Mouse (Mus musculus) liver, embryonic 13.5 days (tissue): Measurements from ENCODE around the gene H2afv. TPM values are rescaled to one million over a fixed set of nuclear protein-coding genes. Genes with fewer than 3 reads are reported as not detected.
A peak's percentile ranks its signal among the peaks of the same experiment; 100 is the strongest.

Experiments used
- ATAC-seq: fragments of 200-750 bp; cut with Nextera tagmentation; 2 replicates; pipeline ENCODE4 v1.8.0; 2017; ENCODE audit warnings: low read depth, mild to moderate bottlenecking, moderate number of reproducible peaks, moderate library complexity
- DNase-seq: peaks from one replicate; pipeline ENCODE4 v3.0.0; 2022
- H3K27ac ChIP-seq: fragments of 300-500 bp; sonication (generic); 2 replicates; pipeline ENCODE4 v1.5.1; 2015; ENCODE audit warnings: moderate library complexity, mild to moderate bottlenecking, inconsistent platforms
- H3K27me3 ChIP-seq: fragments of 300-500 bp; sonication (generic); 2 replicates; pipeline ENCODE4 v1.6.1; 2015; ENCODE audit warnings: mild to moderate bottlenecking, inconsistent platforms
- H3K36me3 ChIP-seq: fragments of 300-500 bp; sonication (generic); 2 replicates; pipeline ENCODE4 v1.6.1; 2015; ENCODE audit warnings: mild to moderate bottlenecking, inconsistent platforms
- H3K4me1 ChIP-seq: fragments of 300-500 bp; sonication (generic); replicated peaks from 2 replicates; pipeline ENCODE4 v1.6.1; 2015; ENCODE audit warnings: inconsistent platforms
- H3K4me2 ChIP-seq: fragments of 300-500 bp; sonication (generic); 2 replicates; pipeline ENCODE4 v1.6.1; 2015; ENCODE audit warnings: inconsistent platforms, mild to moderate bottlenecking, moderate library complexity
- H3K4me3 ChIP-seq: fragments of 300-500 bp; sonication (generic); replicated peaks from 2 replicates; pipeline ENCODE4 v1.5.1; 2015; ENCODE audit warnings: mild to moderate bottlenecking, inconsistent platforms
- H3K9ac ChIP-seq: fragments of 300-500 bp; sonication (generic); 2 replicates; pipeline ENCODE4 v1.6.1; 2015; ENCODE audit warnings: mild to moderate bottlenecking, inconsistent platforms
- H3K9me3 ChIP-seq: fragments of 300-500 bp; sonication (generic); replicated peaks from 2 replicates; pipeline ENCODE4 v1.6.1; 2016; ENCODE audit warnings: inconsistent platforms
- WGBS: fragments of 180-500 bp; shearing (Covaris S2); methylation state at CpG from one replicate; pipeline ENCODE4 v1.1.7; 2015; ENCODE audit not compliant: insufficient replicate concordance; 5-methylcytosine and 5-hydroxymethylcytosine counted together
- polyA plus RNA-seq: library from polyadenylated mRNA; unstranded; fragments of >200 nt; fragmentation: Nextera tagmentation; extraction: Ambion mirVana; gene quantifications from 2 replicates; pipeline ENCODE4 v1.2.1, GENCODE M21; 2015

The H2afv gene
- polyA plus RNA-seq, 1 experiment from 2014 or later, result 112 TPM

- no peak overlapping the region for H3K4me2 ChIP-seq
- DNase-seq, result no peak
- peaks cover 20% of the 10 kb centered on the region for H3K4me1 ChIP-seq
- H3K27ac ChIP-seq, result no peak overlapping the region
- H3K9ac ChIP-seq, result no peak overlapping the region
- no peak for ATAC-seq
- no peak overlapping the region for H3K4me3 ChIP-seq
- WGBS, result 63% methylated on average over 7 of the region's 7 CpGs
- no peaks in the 10 kb centered on the region for H3K27me3 ChIP-seq
- no peaks in the 10 kb centered on the region for H3K9me3 ChIP-seq
- no peaks in the 10 kb centered on the region for H3K36me3 ChIP-seq
Observed at GRCm38 (mm10) chr11:6480191-6480590, 35.9 kb upstream of the H2afv start.

GRCm38 (mm10) chr11:6479231-6479630 is 35.0 kb upstream of the H2afv start:
- no peak for ATAC-seq
- DNase-seq, result no peak

GRCm38 (mm10) chr11:6477350-6477749 is 33.1 kb upstream of the H2afv start:
- Histone ChIP-seq H3K27ac (no peak overlapping the region), H3K27me3 (no peaks in the 10 kb centered on the region), H3K4me2 (no peak overlapping the region), H3K4me1 (peaks cover 26% of the 10 kb centered on the region), H3K9me3 (no peaks in the 10 kb centered on the region), H3K36me3 (no peaks in the 10 kb centered on the region; the same call in 1 of the 2 replicates), H3K9ac (no peak overlapping the region), H3K4me3 (no peak overlapping the region)
- ATAC-seq, result no peak
- 82% methylated on average over 1 of the region's 1 CpGs for WGBS
- no peak for DNase-seq

More at GRCm38 (mm10) chr11:6479231-6479630, 35.0 kb upstream of the H2afv start:
- Histone ChIP-seq H3K9me3 (no peaks in the 10 kb centered on the region), H3K27ac (no peak overlapping the region), H3K4me3 (no peak overlapping the region), H3K4me2 (no peak overlapping the region), H3K4me1 (peaks cover 24% of the 10 kb centered on the region), H3K27me3 (no peaks in the 10 kb centered on the region), H3K36me3 (no peaks in the 10 kb centered on the region; the same call in 1 of the 2 replicates), H3K9ac (no peak overlapping the region)
- WGBS, result 67% methylated on average over 2 of the region's 2 CpGs

GRCm38 (mm10) chr11:6476876-6477275 is 32.6 kb upstream of the H2afv start:
- Histone ChIP-seq H3K27ac (no peak overlapping the region), H3K4me1 (peaks cover 30% of the 10 kb centered on the region), H3K27me3 (no peaks in the 10 kb centered on the region), H3K4me3 (peak overlapping the region; percentile 98; the same call in 1 of the 2 replicates), H3K9ac (no peak overlapping the region), H3K36me3 (no peaks in the 10 kb centered on the region; the same call in 1 of the 2 replicates), H3K4me2 (peak overlapping the region; percentile 87; the same call in 1 of the 2 replicates), H3K9me3 (no peaks in the 10 kb centered on the region)
- DNase-seq (no peak), ATAC-seq (no peak)
- WGBS, result 65% methylated on average over 6 of the region's 6 CpGs

GRCm38 (mm10) chr11:6475867-6476484 is 31.7 kb upstream of the H2afv start, which contains the start of gene Purb:
TSS of gene Purb (minus strand) at chr11:6475917.
- H3K27ac ChIP-seq, result peak within 1 kb of the TSS; percentile 98
- H3K4me2 ChIP-seq, result peak within 1 kb of the TSS; percentile 87
- H3K4me3 ChIP-seq, result peak within 1 kb of the TSS; percentile 98
- no peaks in the 10 kb centered on the region for H3K27me3 ChIP-seq
- ATAC-seq (peak; percentile 93), DNase-seq (peak; percentile 86)
- no peaks in the 10 kb centered on the region for H3K9me3 ChIP-seq
- peak within 1 kb of the TSS; percentile 98 for H3K9ac ChIP-seq
- peaks cover 4% of the 10 kb centered on the region; the same call in 1 of the 2 replicates for H3K36me3 ChIP-seq
- peaks cover 39% of the 10 kb centered on the region for H3K4me1 ChIP-seq
- WGBS, result under 1% methylated on average over 43 of the region's 76 CpGs

- peak overlapping the region; percentile 87 for H3K4me2 ChIP-seq
- peaks cover 48% of the 10 kb centered on the region for H3K4me1 ChIP-seq
- peak overlapping the region; percentile 98 for H3K9ac ChIP-seq
- H3K4me3 ChIP-seq, result peak overlapping the region; percentile 98
- H3K27me3 ChIP-seq, result no peaks in the 10 kb centered on the region
- H3K36me3 ChIP-seq, result peaks cover 8% of the 10 kb centered on the region; the same call in 1 of the 2 replicates
- peak overlapping the region; percentile 98 for H3K27ac ChIP-seq
- ATAC-seq, result peak; percentile 35
- H3K9me3 ChIP-seq, result no peaks in the 10 kb centered on the region
- peak; percentile 40 for DNase-seq
- under 1% methylated on average over 109 of the region's 109 CpGs for WGBS
Observed at GRCm38 (mm10) chr11:6474874-6475731, 30.9 kb upstream of the H2afv start.

- no peaks in the 10 kb centered on the region for H3K9me3 ChIP-seq
- H3K4me3 ChIP-seq, result peak overlapping the region; percentile 98
- peak overlapping the region; percentile 98 for H3K27ac ChIP-seq
- H3K4me1 ChIP-seq, result peaks cover 52% of the 10 kb centered on the region
- 22% methylated on average over 6 of the region's 6 CpGs for WGBS
- peak overlapping the region; percentile 87 for H3K4me2 ChIP-seq
- H3K9ac ChIP-seq, result peak overlapping the region; percentile 98
- H3K27me3 ChIP-seq, result no peaks in the 10 kb centered on the region
- ATAC-seq (no peak), DNase-seq (no peak)
- peaks cover 8% of the 10 kb centered on the region; the same call in 1 of the 2 replicates for H3K36me3 ChIP-seq
Observed at GRCm38 (mm10) chr11:6474381-6474780, 30.1 kb upstream of the H2afv start.

GRCm38 (mm10) chr11:6472076-6472475 is 27.8 kb upstream of the H2afv start:
- ATAC-seq, result no peak
- peak overlapping the region; percentile 49 for H3K4me3 ChIP-seq
- DNase-seq, result no peak
- no peaks in the 10 kb centered on the region for H3K27me3 ChIP-seq
- H3K9me3 ChIP-seq, result no peaks in the 10 kb centered on the region
- peak overlapping the region; percentile 7 for H3K27ac ChIP-seq
- H3K4me2 ChIP-seq, result peak overlapping the region; percentile 70
- peak overlapping the region; percentile 67 for H3K9ac ChIP-seq
- H3K4me1 ChIP-seq, result peaks cover 66% of the 10 kb centered on the region
- peaks cover 23% of the 10 kb centered on the region; the same call in 1 of the 2 replicates for H3K36me3 ChIP-seq

- Histone ChIP-seq H3K27ac (no peak overlapping the region), H3K36me3 (peaks cover 27% of the 10 kb centered on the region), H3K9me3 (no peaks in the 10 kb centered on the region), H3K4me3 (peak overlapping the region; percentile 49), H3K4me2 (peak overlapping the region; percentile 70), H3K9ac (peak overlapping the region; percentile 44), H3K4me1 (peaks cover 63% of the 10 kb centered on the region), H3K27me3 (no peaks in the 10 kb centered on the region)
- ATAC-seq, result no peak
- 33% methylated on average over 1 of the region's 1 CpGs for WGBS
- DNase-seq, result no peak
Observed at GRCm38 (mm10) chr11:6471493-6471892, 27.2 kb upstream of the H2afv start.

GRCm38 (mm10) chr11:6471054-6471453 is 26.8 kb upstream of the H2afv start:
- 74% methylated on average over 2 of the region's 2 CpGs for WGBS
- Histone ChIP-seq H3K4me1 (peaks cover 63% of the 10 kb centered on the region), H3K27me3 (no peaks in the 10 kb centered on the region), H3K4me2 (peak overlapping the region; percentile 70), H3K27ac (no peak overlapping the region), H3K36me3 (peaks cover 32% of the 10 kb centered on the region), H3K4me3 (peak overlapping the region; percentile 49), H3K9me3 (no peaks in the 10 kb centered on the region), H3K9ac (peak overlapping the region; percentile 42; the same call in 1 of the 2 replicates)
- ATAC-seq (no peak), DNase-seq (no peak)

- peaks cover 56% of the 10 kb centered on the region for H3K4me1 ChIP-seq
- H3K4me3 ChIP-seq, result no peak overlapping the region
- no peaks in the 10 kb centered on the region for H3K9me3 ChIP-seq
- no peak overlapping the region for H3K27ac ChIP-seq
- peaks cover 35% of the 10 kb centered on the region for H3K36me3 ChIP-seq
- H3K9ac ChIP-seq, result no peak overlapping the region
- H3K27me3 ChIP-seq, result no peaks in the 10 kb centered on the region
- H3K4me2 ChIP-seq, result no peak overlapping the region
- ATAC-seq, result no peak
- 82% methylated on average over 2 of the region's 2 CpGs for WGBS
- no peak for DNase-seq
Observed at GRCm38 (mm10) chr11:6468541-6468940, 24.3 kb upstream of the H2afv start.
